Mouse (Mus musculus): ENCODE measurements around the gene Bpifc.
"Not testable (repeated sequence)": the region's sequence is repeated elsewhere in the genome, so short reads cannot be mapped to it uniquely, and the experiment has no call there.

Bpifc gene

GRCm38 (mm10) chr10:86011781-86012180, at the start of gene Bpifc:
Gene Bpifc (minus strand): TSS chr10:86011895.
- DNase-seq (ENCODE audit: low read depth), result no peak

- DNase-seq (ENCODE audit: low read depth), result no peak
Observed at GRCm38 (mm10) chr10:86060267-86060666, 48.6 kb upstream of the Bpifc start.

GRCm38 (mm10) chr10:86057712-86058111, 46.0 kb upstream of the Bpifc start:
- no peak for DNase-seq (ENCODE audit: low read depth)

- DNase-seq (ENCODE audit: low read depth), result no peak
Observed at GRCm38 (mm10) chr10:86057286-86057685, 45.6 kb upstream of the Bpifc start.

- no peak for DNase-seq (ENCODE audit: low read depth)
Observed at GRCm38 (mm10) chr10:86056297-86056903, 44.7 kb upstream of the Bpifc start.

- DNase-seq (ENCODE audit: low read depth), result peak; percentile 17
Observed at GRCm38 (mm10) chr10:86052818-86053522, 41.3 kb upstream of the Bpifc start.

GRCm38 (mm10) chr10:86050522-86050921, 38.8 kb upstream of the Bpifc start:
- DNase-seq (ENCODE audit: low read depth), result no peak

- no peak for DNase-seq (ENCODE audit: low read depth)
Observed at GRCm38 (mm10) chr10:86047786-86048185, 36.1 kb upstream of the Bpifc start.

- DNase-seq (ENCODE audit: low read depth), result no peak
Observed at GRCm38 (mm10) chr10:86046371-86046770, 34.7 kb upstream of the Bpifc start.

GRCm38 (mm10) chr10:86044066-86044465, 32.4 kb upstream of the Bpifc start:
- DNase-seq (ENCODE audit: low read depth), result no peak

- no peak for DNase-seq (ENCODE audit: low read depth)
Observed at GRCm38 (mm10) chr10:86043651-86044050, 32.0 kb upstream of the Bpifc start.

GRCm38 (mm10) chr10:86034007-86034728, 22.5 kb upstream of the Bpifc start:
- DNase-seq (ENCODE audit: low read depth), result no peak

- no peak for DNase-seq (ENCODE audit: low read depth)
Observed at GRCm38 (mm10) chr10:86032517-86032916, 20.8 kb upstream of the Bpifc start.

- no peak for DNase-seq (ENCODE audit: low read depth)
Observed at GRCm38 (mm10) chr10:86030743-86031142, 19.0 kb upstream of the Bpifc start.

GRCm38 (mm10) chr10:86026807-86027206, 15.1 kb upstream of the Bpifc start:
- DNase-seq (ENCODE audit: low read depth), result not testable (repeated sequence)

GRCm38 (mm10) chr10:86026354-86026753, 14.7 kb upstream of the Bpifc start:
- DNase-seq (ENCODE audit: low read depth), result peak; percentile 30

GRCm38 (mm10) chr10:86025906-86026305, 14.2 kb upstream of the Bpifc start:
- DNase-seq (ENCODE audit: low read depth), result no peak

- no peak for DNase-seq (ENCODE audit: low read depth)
Observed at GRCm38 (mm10) chr10:86023149-86023548, 11.5 kb upstream of the Bpifc start.

- DNase-seq (ENCODE audit: low read depth), result no peak
Observed at GRCm38 (mm10) chr10:86022474-86022816, 10.8 kb upstream of the Bpifc start.

GRCm38 (mm10) chr10:86021749-86022473, 10.2 kb upstream of the Bpifc start, which contains the start of gene Fbxo7:
Gene Fbxo7 (plus strand): TSS chr10:86021972.
- DNase-seq (ENCODE audit: low read depth), result peak; percentile 79

- no peak for DNase-seq (ENCODE audit: low read depth)
Observed at GRCm38 (mm10) chr10:86021408-86021748, 9.7 kb upstream of the Bpifc start.

GRCm38 (mm10) chr10:86018813-86019212, 7.1 kb upstream of the Bpifc start:
- DNase-seq (ENCODE audit: low read depth), result no peak

- no peak for DNase-seq (ENCODE audit: low read depth)
Observed at GRCm38 (mm10) chr10:86017781-86018180, 6.1 kb upstream of the Bpifc start.

Measured in c-Kit-positive CD71-negative TER-119-negative erythroid progenitor cells, embryonic 14.5 days (primary cell).